10 mouse cellular contexts compared by ENCODE assay signal in the genomic region with DNA sequence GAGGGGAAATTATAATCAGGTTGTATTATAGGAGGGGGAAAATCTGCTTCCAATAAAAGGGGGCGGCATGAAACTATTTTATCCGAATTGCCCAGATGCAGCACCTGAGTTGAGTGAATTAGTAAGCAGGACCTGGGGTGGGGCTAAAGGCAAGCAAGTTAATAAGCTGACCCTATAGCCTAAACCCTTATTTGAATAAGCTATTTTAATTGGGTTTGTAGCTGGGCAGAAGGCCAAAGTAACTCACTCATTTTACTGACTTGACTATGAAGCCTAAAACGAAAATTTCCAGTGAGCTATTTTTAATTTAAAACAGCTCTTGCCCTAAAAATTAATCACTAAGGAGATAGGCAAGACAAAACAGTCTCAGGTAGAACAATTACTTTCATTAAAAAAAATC. TPM values are rescaled to one million over a fixed set of nuclear protein-coding genes. Genes with fewer than 3 reads are reported as not detected.
DNase-seq lines count a peak whose midpoint lies in the region; ATAC-seq and TF ChIP-seq lines count a peak whose summit lies in the region.
"Had no signal": no experiment of that assay in that cellular context is flagged by ENCODE, and none has a peak within 500 bp of the region (broad histone marks: within the 10 kb centered on the region; RNA-seq: fewer than 3 reads in every experiment).

No protein-coding gene starts in this region.

- no peak overlapping the region; the same call in 1 of the 2 replicates for H3K4me3 ChIP-seq in lung, embryonic 14.5 days (ENCODE audit: low read depth, low read length)
- H3K4me3 ChIP-seq in hindbrain, embryonic 14.5 days (replicated peaks; ENCODE audit: low read length): peak overlapping the region; percentile 93; the same call in 1 of the 2 replicates
- H3K4me3 ChIP-seq in midbrain, postnatal 0 days (ENCODE audit: low read depth, low read length): peak overlapping the region; percentile 96

- ATAC-seq in lung, embryonic 14.5 days (ENCODE audit: insufficient read depth): no peak
- ATAC-seq in hindbrain, embryonic 14.5 days (ENCODE audit: low FRiP score): no peak
- no peak for ATAC-seq in midbrain, postnatal 0 days (ENCODE audit: low FRiP score)

- H3K36me3 ChIP-seq in lung, embryonic 14.5 days (ENCODE audit: insufficient read depth): no peaks in the 10 kb centered on the region
- H3K36me3 ChIP-seq in hindbrain, embryonic 14.5 days (replicated peaks; ENCODE audit: control insufficient read depth, insufficient read depth): no peaks in the 10 kb centered on the region; the same call in 1 of the 2 replicates
- no peaks in the 10 kb centered on the region for H3K36me3 ChIP-seq in midbrain, postnatal 0 days (ENCODE audit: insufficient read depth, low read length)

- no peaks in the 10 kb centered on the region for H3K4me1 ChIP-seq in lung, embryonic 14.5 days (ENCODE audit: insufficient read depth)
- peaks cover 14% of the 10 kb centered on the region for H3K4me1 ChIP-seq in hindbrain, embryonic 14.5 days (replicated peaks; ENCODE audit: control insufficient read depth, insufficient read depth, low read length)
- peaks cover 7% of the 10 kb centered on the region; the same call in 1 of the 2 replicates for H3K4me1 ChIP-seq in midbrain, postnatal 0 days (ENCODE audit: insufficient read depth, low read length)

- no peak for TF ChIP-seq CTCF in lung, embryonic 14.5 days (IDR thresholded peaks at IDR 0.05; ENCODE audit: low read depth)
- TF ChIP-seq CTCF in midbrain, postnatal 0 days (IDR thresholded peaks at IDR 0.05): no peak

- H3K9ac ChIP-seq in lung, embryonic 14.5 days: no peak overlapping the region
- no peak overlapping the region for H3K9ac ChIP-seq in hindbrain, embryonic 14.5 days
- no peak overlapping the region for H3K9ac ChIP-seq in midbrain, postnatal 0 days (replicated peaks; ENCODE audit: low read length, poor library complexity, severe bottlenecking)

- no peak overlapping the region for H3K27ac ChIP-seq in lung, embryonic 14.5 days (ENCODE audit: low read depth)
- no peak overlapping the region for H3K27ac ChIP-seq in hindbrain, embryonic 14.5 days
- no peak overlapping the region for H3K27ac ChIP-seq in midbrain, postnatal 0 days (ENCODE audit: low read depth, low read length)

- DNase-seq in heart, adult 11 months: peak; percentile 31
- no peak for DNase-seq in heart, adult 8-10 months (ENCODE audit: low spot score)
- peak; percentile 29 for DNase-seq in lung, embryonic 14.5 days
- no peak for DNase-seq in lung, postnatal 25 days (ENCODE audit: low spot score)
- DNase-seq in hindbrain, embryonic 14.5 days (ENCODE audit: low spot score): no peak
- DNase-seq in midbrain, postnatal 0 days (ENCODE audit: low spot score): no peak
- no peak for DNase-seq in urinary bladder, postnatal 4 days (ENCODE audit: low spot score in 2 of 2)
- no peak for DNase-seq in frontal cortex, adult 2 months (ENCODE audit: extremely low spot score in 1 of 2, low spot score in 1 of 2)
- DNase-seq: cerebellum, postnatal 25 days; lung, adult 2 months had no signal

- H3K4me2 ChIP-seq in lung, embryonic 14.5 days: peak overlapping the region; percentile 95
- H3K4me2 ChIP-seq in hindbrain, embryonic 14.5 days (replicated peaks): peak overlapping the region; percentile 91
- peak overlapping the region; percentile 84 for H3K4me2 ChIP-seq in midbrain, postnatal 0 days (ENCODE audit: low read depth, low read length, poor library complexity, severe bottlenecking)

- no peaks in the 10 kb centered on the region for H3K9me3 ChIP-seq in lung, embryonic 14.5 days (ENCODE audit: low read depth, low read length)
- H3K9me3 ChIP-seq in hindbrain, embryonic 14.5 days (ENCODE audit: control insufficient read depth, low read length): no peaks in the 10 kb centered on the region
- no peaks in the 10 kb centered on the region for H3K9me3 ChIP-seq in midbrain, postnatal 0 days (ENCODE audit: low read length)

- WGBS in lung, embryonic 14.5 days: 56% methylated on average over 3 of the region's 3 CpGs
- WGBS in hindbrain, embryonic 14.5 days: 52% methylated on average over 3 of the region's 3 CpGs
- WGBS in midbrain, postnatal 0 days: 32% methylated on average over 3 of the region's 3 CpGs

- H3K27me3 ChIP-seq in lung, embryonic 14.5 days (ENCODE audit: insufficient read depth, low read length): no peaks in the 10 kb centered on the region
- no peaks in the 10 kb centered on the region for H3K27me3 ChIP-seq in hindbrain, embryonic 14.5 days (ENCODE audit: control insufficient read depth, insufficient read depth, low read length)
- no peaks in the 10 kb centered on the region for H3K27me3 ChIP-seq in midbrain, postnatal 0 days (ENCODE audit: insufficient read depth, low read length)

RNA-seq across cellular contexts. Expression of a gene that starts 2.5 kb away (rescaled TPM):
- total RNA-seq in heart, adult 8-10 months (2022): 10 to 100 TPM in 1 of 4 experiments, 1 to 10 TPM in 3; 5.3 to 10.6 (median 7.6) TPM
- polyA plus RNA-seq in lung, embryonic 14.5 days (2014; fragmentation: Nextera tagmentation; extraction: Ambion mirVana): 6.8 and 7.4 TPM in 2 replicates
- 16.3 and 17.3 TPM in 2 replicates for polyA plus RNA-seq in hindbrain, embryonic 14.5 days (2014; fragmentation: Nextera tagmentation; extraction: Ambion mirVana)
- total RNA-seq in midbrain, postnatal 0 days (2014; rRNA removed): 24.8 and 25.7 TPM in 2 replicates
- 11.4 and 13.1 TPM in 2 replicates for polyA plus RNA-seq in midbrain, postnatal 0 days (2015; fragmentation: Nextera tagmentation; extraction: Ambion mirVana)
- 14.4 TPM in 2 replicates for polyA plus RNA-seq in frontal cortex, adult 2 months (2012; rRNA removed)

RNA-seq across cellular contexts. Expression of a gene that starts 52.7 kb away (rescaled TPM):
- total RNA-seq in heart, adult 8-10 months (2022): not detected
- polyA plus RNA-seq in lung, embryonic 14.5 days (2014; fragmentation: Nextera tagmentation; extraction: Ambion mirVana): not detected in 2 replicates
- polyA plus RNA-seq in hindbrain, embryonic 14.5 days (2014; fragmentation: Nextera tagmentation; extraction: Ambion mirVana): 0.43 TPM in 1 of 2 replicates, not detected in the other
- 0.66 and 1.5 TPM in 2 replicates for total RNA-seq in midbrain, postnatal 0 days (2014; rRNA removed)
- 0.20 and 0.44 TPM in 2 replicates for polyA plus RNA-seq in midbrain, postnatal 0 days (2015; fragmentation: Nextera tagmentation; extraction: Ambion mirVana)
- polyA plus RNA-seq in frontal cortex, adult 2 months (2012; rRNA removed): 1.8 and 2.0 TPM in 2 replicates

Comparison
In these comparisons a context has a peak if more than half of its experiments do, and no peak if none do; other contexts are left out.
1. DNase-seq: peak in heart, adult 11 months (single experiment) and lung, embryonic 14.5 days (single experiment); none in heart, adult 8-10 months (single experiment), lung, postnatal 25 days (single experiment), hindbrain, embryonic 14.5 days (single experiment), midbrain, postnatal 0 days (single experiment), urinary bladder, postnatal 4 days (0 of 2) and frontal cortex, adult 2 months (0 of 2).
2. Peak in every context shown above with its lines, with median percentiles within 50 percentile points of each other: H3K4me2 ChIP-seq.